Mouse (Mus musculus) CH12.LX (cell line): ENCODE data around the gene Fchsd2. TPM values are rescaled to one million over a fixed set of nuclear protein-coding genes. Genes with fewer than 3 reads are reported as not detected.

Experiments used
- DNase-seq: peaks from one replicate; pipeline ENCODE4 v3.0.0-alpha.2; 2013; ENCODE audit errors: extremely low read depth
- H3K27ac ChIP-seq: 2 replicates; pipeline ENCODE4 v1.5.1; 2012; ENCODE audit warnings: low read depth, mild to moderate bottlenecking, control low read depth, moderate library complexity; ENCODE audit not compliant: insufficient read depth
- H3K27me3 ChIP-seq: replicated peaks from 2 replicates; pipeline ENCODE3; 2012; ENCODE audit warnings: inconsistent platforms
- H3K36me3 ChIP-seq, 2 experiments: replicated peaks in 1 of 2; 2 replicates each; pipeline versions ENCODE3 to v1.6.1; 2012; ENCODE audit warnings: inconsistent platforms in 1 of 2, low read length in 1 of 2, mild to moderate bottlenecking in 1 of 2, mixed read lengths in 1 of 2, moderate library complexity in 1 of 2; ENCODE audit not compliant: control insufficient read depth in 1 of 2, insufficient read depth in 1 of 2
- H3K4me1 ChIP-seq, 2 experiments: 2 replicates each; pipeline ENCODE4 v1.6.1; 2012; ENCODE audit warnings: inconsistent platforms in 1 of 2, moderate library complexity in 1 of 2; ENCODE audit not compliant: insufficient read depth in 2 of 2, control insufficient read depth in 1 of 2
- H3K4me2 ChIP-seq: 2 replicates; pipeline ENCODE4 v1.6.1; 2012; ENCODE audit warnings: low read depth, mild to moderate bottlenecking, control low read depth; ENCODE audit not compliant: poor library complexity, insufficient read depth, severe bottlenecking
- H3K4me3 ChIP-seq, 3 experiments: fragments of 150-350 bp in 1 of 3; sonication (generic) in 1 of 3; replicated peaks in 1 of 3; 2 replicates each; pipeline versions ENCODE3 to v1.5.1; 2011 to 2012; ENCODE audit warnings: low read depth in 2 of 3, low read length in 2 of 3, mild to moderate bottlenecking in 2 of 3, moderate library complexity in 2 of 3, control low read depth in 1 of 3, improper control_type of control experiment in 1 of 3, inconsistent platforms in 1 of 3, mixed read lengths in 1 of 3; ENCODE audit not compliant: poor library complexity in 1 of 3
- H3K79me2 ChIP-seq: replicated peaks from 2 replicates; pipeline ENCODE4 v1.6.1; 2012; ENCODE audit warnings: mild to moderate bottlenecking, moderate library complexity; ENCODE audit not compliant: control insufficient read depth, poor library complexity, insufficient read depth, severe bottlenecking; ENCODE audit errors: extremely low read depth
- H3K9ac ChIP-seq: 2 replicates; pipeline ENCODE4 v1.6.1; 2012; ENCODE audit warnings: low read depth, mild to moderate bottlenecking, control low read depth, moderate library complexity; ENCODE audit not compliant: insufficient read depth
- H3K9me3 ChIP-seq: replicated peaks from 2 replicates; pipeline ENCODE3; 2012; ENCODE audit warnings: low read length, inconsistent platforms, mixed read lengths
- BHLHE40 ChIP-seq: IDR thresholded peaks from 2 replicates; pipeline ENCODE4 v1.6.1; 2011; ENCODE audit warnings: mild to moderate bottlenecking, low read depth, low read length, improper control_type of control experiment
- CHD2 ChIP-seq: IDR thresholded peaks from 2 replicates; pipeline ENCODE4 v1.6.1; 2011; ENCODE audit warnings: low read length, improper control_type of control experiment
- CTCF ChIP-seq, 2 experiments: IDR thresholded peaks in 1 of 2; conservative IDR thresholded peaks in 1 of 2; 2 replicates each; pipeline ENCODE4 v1.5.1; 2011 to 2012; ENCODE audit warnings: low read depth in 2 of 2, low read length in 2 of 2, improper control_type of control experiment in 1 of 2, inconsistent platforms in 1 of 2, mild to moderate bottlenecking in 1 of 2, moderate library complexity in 1 of 2
- E2F4 ChIP-seq: IDR thresholded peaks from 2 replicates; pipeline ENCODE4 v1.6.1; 2011; ENCODE audit warnings: low read depth, low read length, improper control_type of control experiment; ENCODE audit not compliant: insufficient replicate concordance
- EP300 ChIP-seq: IDR thresholded peaks from 2 replicates; pipeline ENCODE4 v1.6.1; 2011; ENCODE audit warnings: low read length, improper control_type of control experiment
- ETS1 ChIP-seq: conservative IDR thresholded peaks from 2 replicates; pipeline ENCODE4 v1.6.1; 2012; ENCODE audit warnings: low read depth, mild to moderate bottlenecking, inconsistent platforms, low read length, improper control_type of control experiment, moderate library complexity
- GABPA ChIP-seq: IDR thresholded peaks from 2 replicates; pipeline ENCODE4 v1.6.1; 2012; ENCODE audit warnings: low read depth, low read length, improper control_type of control experiment, inconsistent platforms; ENCODE audit not compliant: insufficient replicate concordance
- HCFC1 ChIP-seq: IDR thresholded peaks from 2 replicates; pipeline ENCODE4 v1.6.1; 2012; ENCODE audit warnings: low read depth, mild to moderate bottlenecking, inconsistent platforms, low read length, improper control_type of control experiment
- IRF4 ChIP-seq: IDR thresholded peaks from 2 replicates; pipeline ENCODE4 v1.6.1; 2014; ENCODE audit warnings: low read depth, mild to moderate bottlenecking, inconsistent platforms, low read length, improper control_type of control experiment
- JUN ChIP-seq: IDR thresholded peaks from 2 replicates; pipeline ENCODE4 v1.6.1; 2011; ENCODE audit warnings: low read depth, mild to moderate bottlenecking, low read length, improper control_type of control experiment, moderate library complexity; ENCODE audit not compliant: insufficient read depth
- JUND ChIP-seq: conservative IDR thresholded peaks from 2 replicates; pipeline ENCODE4 v1.6.1; 2011; ENCODE audit warnings: low read depth, low read length, improper control_type of control experiment
- KAT2A ChIP-seq: IDR thresholded peaks from 2 replicates; pipeline ENCODE4 v1.6.1; 2012; ENCODE audit warnings: low read length, improper control_type of control experiment, inconsistent platforms; ENCODE audit not compliant: insufficient replicate concordance
- MAFK ChIP-seq: IDR thresholded peaks from 2 replicates; pipeline ENCODE4 v1.6.1; 2011; ENCODE audit warnings: low read length, improper control_type of control experiment; ENCODE audit not compliant: insufficient replicate concordance
- MAZ ChIP-seq: IDR thresholded peaks from 2 replicates; pipeline ENCODE4 v1.6.1; 2012; ENCODE audit warnings: low read depth, mild to moderate bottlenecking, inconsistent platforms, low read length, improper control_type of control experiment, moderate library complexity
- MEF2A ChIP-seq: IDR thresholded peaks from 2 replicates; pipeline ENCODE4 v1.6.1; 2014; ENCODE audit warnings: low read depth, mild to moderate bottlenecking, inconsistent platforms, low read length, improper control_type of control experiment, borderline replicate concordance
- MXI1 ChIP-seq: IDR thresholded peaks from 2 replicates; pipeline ENCODE4 v1.6.1; 2011; ENCODE audit warnings: mild to moderate bottlenecking, low read depth, low read length, improper control_type of control experiment
- MYC ChIP-seq: IDR thresholded peaks from 2 replicates; pipeline ENCODE4 v1.6.1; 2011; ENCODE audit warnings: low read depth, mild to moderate bottlenecking, improper control_type of control experiment, low read length
- NRF1 ChIP-seq: IDR thresholded peaks from 2 replicates; pipeline ENCODE4 v1.6.1; 2014; ENCODE audit warnings: low read depth, mild to moderate bottlenecking, inconsistent platforms, low read length, improper control_type of control experiment, moderate library complexity
- PAX5 ChIP-seq: IDR thresholded peaks from 2 replicates; pipeline ENCODE4 v1.6.1; 2012; ENCODE audit warnings: low read length, inconsistent platforms, mixed read lengths
- POLR2A ChIP-seq: IDR thresholded peaks from 2 replicates; pipeline ENCODE4 v1.6.1; 2011; ENCODE audit warnings: low read depth, mild to moderate bottlenecking, improper control_type of control experiment, low read length
- POLR2AphosphoS2 ChIP-seq: IDR thresholded peaks from 2 replicates; pipeline ENCODE4 v1.6.1; 2011; ENCODE audit warnings: low read depth, low read length, improper control_type of control experiment
- RCOR1 ChIP-seq: conservative IDR thresholded peaks from 2 replicates; pipeline ENCODE4 v1.6.1; 2012; ENCODE audit warnings: low read depth, mild to moderate bottlenecking, inconsistent platforms, low read length, improper control_type of control experiment
- SIN3A ChIP-seq: IDR thresholded peaks from 2 replicates; pipeline ENCODE4 v1.6.1; 2012; ENCODE audit warnings: low read length, improper control_type of control experiment, inconsistent platforms
- SMC3 ChIP-seq: IDR thresholded peaks from 2 replicates; pipeline ENCODE4 v1.6.1; 2011; ENCODE audit warnings: low read depth, low read length, improper control_type of control experiment
- TBP ChIP-seq: conservative IDR thresholded peaks from 2 replicates; pipeline ENCODE4 v1.6.1; 2011; ENCODE audit warnings: low read depth, low read length, improper control_type of control experiment
- TCF12 ChIP-seq: IDR thresholded peaks from 2 replicates; pipeline ENCODE4 v1.6.1; 2014; ENCODE audit warnings: low read depth, mild to moderate bottlenecking, inconsistent platforms, low read length, improper control_type of control experiment
- UBTF ChIP-seq: IDR thresholded peaks from 2 replicates; pipeline ENCODE4 v1.6.1; 2012; ENCODE audit warnings: low read depth, mild to moderate bottlenecking, inconsistent platforms, low read length, improper control_type of control experiment, moderate library complexity
- USF2 ChIP-seq: conservative IDR thresholded peaks from 2 replicates; pipeline ENCODE4 v1.6.1; 2011; ENCODE audit warnings: low read depth, low read length, improper control_type of control experiment
- ZC3H11A ChIP-seq: IDR thresholded peaks from 2 replicates; pipeline ENCODE4 v1.6.1; 2012; ENCODE audit warnings: low read depth, mild to moderate bottlenecking, inconsistent platforms, low read length, improper control_type of control experiment
- ZMIZ1 ChIP-seq: IDR thresholded peaks from 2 replicates; pipeline ENCODE4 v1.6.1; 2012; ENCODE audit warnings: low read depth, mild to moderate bottlenecking, inconsistent platforms, low read length, improper control_type of control experiment
- ZNF384 ChIP-seq: IDR thresholded peaks from 2 replicates; pipeline ENCODE4 v1.6.1; 2012; ENCODE audit warnings: low read depth, low read length, improper control_type of control experiment, inconsistent platforms
- dilution Hi-C: fragments of 300-500 bp; cut with MboI; formaldehyde crosslinking; loops from 2 replicates; pipeline ENCODE4 v1.14.3; 2020; ENCODE audit warnings: low sequenced_read_pairs; ENCODE audit not compliant: extremely low pct_unique_long_range_greater_than_20kb, extremely low pct_ligation_motif_present
- in situ Hi-C: fragments of 300-500 bp; cut with MboI; formaldehyde crosslinking; loops from 3 replicates; pipeline ENCODE4 v1.14.3; 2019; ENCODE audit warnings: low sequenced_read_pairs, low pct_ligation_motif_present, low pct_unique_long_range_greater_than_20kb, mixed read lengths
- polyA plus RNA-seq: library from polyadenylated mRNA; unstranded; fragments of >175 nt; gene quantifications from 2 replicates; pipeline ENCODE4 v1.2.1, GENCODE M21; 2012; ENCODE audit warnings: low read depth; ENCODE audit not compliant: insufficient read length
- total RNA-seq, 2 experiments: library from RNA; depleted of rRNA; stranded (reverse); fragments of 300-350 nt in 1 of 2; fragments of >200 nt in 1 of 2; gene quantifications; 2 replicates each; pipeline ENCODE4 v1.2.3; 2012 to 2014

Gene Fchsd2
- total and polyA plus RNA-seq, 3 experiments: 23.8 to 38.2 (median 25.5) TPM

DNA sequence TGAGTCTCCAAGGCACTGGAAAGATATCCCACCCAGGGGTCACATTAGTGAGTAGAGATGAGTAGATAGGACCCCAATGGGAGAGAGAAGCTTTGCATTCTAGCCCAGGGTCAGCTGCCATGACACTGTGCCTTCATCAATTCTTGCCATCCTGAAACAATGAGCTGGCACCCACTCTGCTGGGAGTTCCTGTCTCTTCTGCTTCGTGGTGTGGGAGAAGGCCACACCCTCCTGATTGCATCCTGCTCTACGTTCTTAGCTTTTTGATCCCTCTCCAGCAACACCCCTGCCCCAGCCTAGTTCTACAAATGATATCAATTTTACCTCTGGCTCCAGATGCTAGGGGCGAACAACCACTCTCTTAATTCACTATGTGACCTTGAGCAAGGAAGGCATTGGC, 3.4 kb upstream of the Fchsd2 start:
- Histone ChIP-seq H3K4me3 (no peak overlapping the region), H3K4me1 (peaks cover 22 to 92% of the 10 kb centered on the region in 2 experiments), H3K9ac (no peak overlapping the region), H3K79me2 (no peaks in the 10 kb centered on the region), H3K27ac (no peak overlapping the region), H3K36me3 (no peaks in the 10 kb centered on the region), H3K9me3 (no peaks in the 10 kb centered on the region), H3K27me3 (no peaks in the 10 kb centered on the region), H3K4me2 (no peak overlapping the region)
- dilution Hi-C loops: no loop called here
- in situ Hi-C loops: no loop called here
- TF ChIP-seq TCF12 (no peak), MEF2A (no peak), BHLHE40 (no peak), CTCF (conservative IDR thresholded peaks at IDR 0.05 in 1 of 2, IDR thresholded peaks at IDR 0.05 in 1 of 2; ENCODE audit: low read depth in 2 of 2, low read length in 2 of 2) (no peak), ZC3H11A (no peak)
- DNase-seq: no peak

DNA sequence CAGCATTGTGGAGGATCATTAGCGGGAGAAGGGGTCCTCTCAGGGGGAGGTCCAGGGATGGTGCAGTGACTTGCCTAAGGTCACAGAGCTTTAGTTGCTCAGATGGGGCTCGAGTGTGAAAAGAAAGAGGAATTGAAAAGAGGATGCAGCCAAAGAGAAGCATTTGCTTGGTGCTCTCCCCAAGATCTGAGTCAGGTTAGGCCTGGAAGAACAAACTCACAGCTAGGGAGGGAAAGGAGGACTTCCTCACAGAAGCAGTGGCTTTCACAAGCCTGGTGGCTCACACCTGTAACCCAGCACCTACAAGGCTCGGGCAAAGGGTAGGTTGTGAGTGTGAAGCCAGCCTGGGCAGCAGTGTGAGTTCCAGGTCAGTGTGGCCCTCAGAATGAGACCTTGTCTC, 568 bp downstream of the Fchsd2 start:
- Histone ChIP-seq H3K9me3 (no peaks in the 10 kb centered on the region), H3K4me2 (peak overlapping the region; percentile 68), H3K79me2 (no peaks in the 10 kb centered on the region), H3K4me1 (peaks cover 24 to 84% of the 10 kb centered on the region in 2 experiments), H3K36me3 (peaks cover 0 to under 1% of the 10 kb centered on the region in 2 experiments), H3K9ac (peak overlapping the region; percentile 36), H3K27me3 (no peaks in the 10 kb centered on the region), H3K4me3 (peak overlapping the region in 1 of 3 experiments; percentile 10), H3K27ac (peak overlapping the region; percentile 95)
- dilution Hi-C loops (no loop called here), in situ Hi-C loops (no loop called here)
- peak; percentile 85 for DNase-seq
- TF ChIP-seq CHD2 (peak; percentile 83), ZNF384 (no peak), TCF12 (peak; percentile 87), MYC (peak; percentile 53; the same call in 1 of the 2 replicates), E2F4 (no peak), BHLHE40 (peak; percentile 70), JUND (peak; percentile 55; the same call in 1 of the 2 replicates), MEF2A (peak; percentile 81; the same call in 1 of the 2 replicates), IRF4 (peak; percentile 95), SIN3A (peak; percentile 71), HCFC1 (0 out of 2 replicates have a peak, but pooled peaks have one; percentile 41), KAT2A (no peak), UBTF (peak; percentile 71), ZMIZ1 (no peak; the same call in 1 of the 2 replicates), SMC3 (peak; percentile 43; the same call in 1 of the 2 replicates), POLR2A (0 out of 2 replicates have a peak, but pooled peaks have one; percentile 16), MAZ (peak; percentile 86; the same call in 1 of the 2 replicates), ZC3H11A (no peak), GABPA (no peak), RCOR1 (peak; percentile 90), TBP (peak; percentile 83), POLR2AphosphoS2 (0 out of 2 replicates have a peak, but pooled peaks have one; percentile 19), MXI1 (peak; percentile 68), PAX5 (no peak), MAFK (peak; percentile 59; the same call in 1 of the 2 replicates), JUN (peak; percentile 58), CTCF (conservative IDR thresholded peaks at IDR 0.05 in 1 of 2, IDR thresholded peaks at IDR 0.05 in 1 of 2; ENCODE audit: low read depth in 2 of 2, low read length in 2 of 2) (no peak), USF2 (no peak), EP300 (peak; percentile 96), NRF1 (0 out of 2 replicates have a peak, but pooled peaks have one; percentile 28), ETS1 (peak; percentile 71)
